Mouse (Mus musculus): ENCODE results near the gene Dcaf12.

Gene Dcaf12

GRCm38 (mm10) chr4:41310567-41311563, 3.8 kb downstream of the Dcaf12 start:
- DNase-seq (ENCODE audit: low spot score) = no peak

- no peak for DNase-seq (ENCODE audit: low spot score)
Observed at GRCm38 (mm10) chr4:41307406-41307805, 7.3 kb downstream of the Dcaf12 start.

GRCm38 (mm10) chr4:41304302-41304701, 10.4 kb downstream of the Dcaf12 start:
- no peak for DNase-seq (ENCODE audit: low spot score)

- DNase-seq (ENCODE audit: low spot score) = no peak
Observed at GRCm38 (mm10) chr4:41303671-41304070, 11.0 kb downstream of the Dcaf12 start.

- no peak for DNase-seq (ENCODE audit: low spot score)
Observed at GRCm38 (mm10) chr4:41298976-41299375, 15.7 kb downstream of the Dcaf12 start.

GRCm38 (mm10) chr4:41295960-41296359, 18.7 kb downstream of the Dcaf12 start:
- DNase-seq (ENCODE audit: low spot score) = no peak

GRCm38 (mm10) chr4:41295507-41295906, 19.2 kb downstream of the Dcaf12 start:
- no peak for DNase-seq (ENCODE audit: low spot score)

GRCm38 (mm10) chr4:41293907-41294306, 20.8 kb downstream of the Dcaf12 start:
- no peak for DNase-seq (ENCODE audit: low spot score)

GRCm38 (mm10) chr4:41289802-41290201, 24.9 kb downstream of the Dcaf12 start:
- no peak for DNase-seq (ENCODE audit: low spot score)

GRCm38 (mm10) chr4:41286420-41286819, 28.3 kb downstream of the Dcaf12 start:
- DNase-seq (ENCODE audit: low spot score) = no peak

GRCm38 (mm10) chr4:41284087-41284486, 30.6 kb downstream of the Dcaf12 start:
- DNase-seq (ENCODE audit: low spot score) = no peak

- no peak for DNase-seq (ENCODE audit: low spot score)
Observed at GRCm38 (mm10) chr4:41275927-41276326, 38.8 kb downstream of the Dcaf12 start.

GRCm38 (mm10) chr4:41274980-41275850, 39.5 kb downstream of the Dcaf12 start, which contains the start of gene Ubap2:
Ubap2 (minus strand) TSS chr4:41275144.
- DNase-seq (ENCODE audit: low spot score) = peak; percentile 98

- DNase-seq (ENCODE audit: low spot score) = peak; percentile 22
Observed at GRCm38 (mm10) chr4:41274377-41274979, 40.2 kb downstream of the Dcaf12 start.

- DNase-seq (ENCODE audit: low spot score) = no peak
Observed at GRCm38 (mm10) chr4:41268133-41268532, 46.6 kb downstream of the Dcaf12 start.

- no peak for DNase-seq (ENCODE audit: low spot score)
Observed at GRCm38 (mm10) chr4:41266350-41266749, 48.3 kb downstream of the Dcaf12 start.

GRCm38 (mm10) chr4:41260691-41261090, 54.0 kb downstream of the Dcaf12 start:
- DNase-seq (ENCODE audit: low spot score) = no peak

GRCm38 (mm10) chr4:41259019-41259418, 55.7 kb downstream of the Dcaf12 start:
- no peak for DNase-seq (ENCODE audit: low spot score)

- no peak for DNase-seq (ENCODE audit: low spot score)
Observed at GRCm38 (mm10) chr4:41257752-41258151, 56.9 kb downstream of the Dcaf12 start.

GRCm38 (mm10) chr4:41255564-41256210, 59.0 kb downstream of the Dcaf12 start:
- DNase-seq (ENCODE audit: low spot score) = no peak

GRCm38 (mm10) chr4:41253756-41254155, 60.9 kb downstream of the Dcaf12 start:
- no peak for DNase-seq (ENCODE audit: low spot score)

- DNase-seq (ENCODE audit: low spot score) = no peak
Observed at GRCm38 (mm10) chr4:41245408-41245807, 69.3 kb downstream of the Dcaf12 start.

All from spleen, adult 12 weeks (tissue).